Mouse (Mus musculus) thymus, postnatal 36 days (tissue): ENCODE measurements around the gene Arxes2.

Source experiments
- DNase-seq, 2 experiments: peaks; one replicate each; pipeline ENCODE4 v3.0.0; 2022; ENCODE audit warnings: mixed read lengths in 2 of 2

Arxes2 gene

DNA sequence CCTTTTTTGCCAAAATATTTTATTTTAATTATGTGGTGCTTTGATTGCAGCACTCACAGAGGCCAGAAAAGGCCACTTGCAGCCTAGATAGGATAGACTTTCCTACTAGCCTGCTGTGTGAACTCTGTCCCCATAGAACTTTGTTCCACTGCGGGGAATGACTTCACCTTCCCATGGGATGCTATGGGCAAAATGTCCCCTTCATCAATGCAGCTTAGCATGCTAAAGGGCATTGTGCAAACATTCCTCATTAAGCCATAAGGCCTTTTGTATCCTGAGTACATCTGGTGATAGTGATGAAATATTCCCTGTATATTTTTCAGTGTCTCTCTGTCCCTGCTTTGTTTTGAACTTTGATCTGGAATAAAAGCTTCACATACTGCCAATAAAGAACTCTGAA is 50.1 kb downstream of the Arxes2 start:
- no peak for DNase-seq
